Mouse (Mus musculus): ENCODE results near the gene Stap2. TPM values are rescaled to one million over a fixed set of nuclear protein-coding genes. Genes with fewer than 3 reads are reported as not detected.

The Stap2 gene
- total and polyA plus RNA-seq, 2 experiments from 2014 or later: 2.2 to 4.3 TPM

DNA sequence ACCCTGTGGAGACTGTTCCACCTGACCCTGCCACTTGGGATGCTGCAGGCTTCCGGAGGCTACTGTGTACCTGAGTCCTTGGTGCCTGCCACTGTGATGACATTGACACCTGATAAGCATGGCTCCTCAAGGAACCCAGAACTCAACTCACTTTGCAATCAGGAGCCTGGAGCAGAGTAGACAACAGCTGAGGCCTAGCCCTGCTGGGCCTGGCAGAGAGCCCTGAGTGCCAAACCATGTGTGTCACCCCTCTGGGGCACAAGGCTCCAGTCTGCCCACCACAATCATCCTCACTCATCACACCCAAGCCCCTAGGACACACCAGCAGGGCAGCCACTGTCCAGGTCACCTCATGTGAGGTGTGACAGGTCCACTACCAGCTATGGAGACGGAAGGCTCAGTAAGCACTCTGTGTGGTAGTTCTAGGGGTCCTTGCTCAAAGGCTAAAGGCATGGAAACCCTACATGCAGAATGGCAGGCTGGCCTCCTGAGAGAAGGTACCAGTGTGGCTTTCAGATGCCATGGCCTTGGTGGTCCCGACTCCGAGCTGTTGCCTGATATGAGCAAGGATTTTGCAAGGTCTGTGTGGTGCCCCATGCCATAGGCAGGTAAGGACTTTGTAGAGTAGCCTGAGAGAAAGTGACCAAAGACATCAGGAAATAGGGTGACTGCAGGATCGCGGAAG is 15.2 kb upstream of the Stap2 start:
- no peak for TF ChIP-seq CTCF (IDR thresholded peaks at IDR 0.05; ENCODE audit: low read depth)
- H3K36me3 ChIP-seq (ENCODE audit: insufficient read depth): peaks cover 43% of the 10 kb centered on the region
- 95% methylated on average over 6 of the region's 6 CpGs for WGBS
- no peaks in the 10 kb centered on the region for H3K4me1 ChIP-seq (ENCODE audit: insufficient read depth)
- no peak overlapping the region for H3K9ac ChIP-seq
- H3K9me3 ChIP-seq (ENCODE audit: low read length): no peaks in the 10 kb centered on the region
- ATAC-seq: no peak
- no peak for DNase-seq
- no peak overlapping the region for H3K4me2 ChIP-seq (ENCODE audit: low read depth)
- H3K27ac ChIP-seq (ENCODE audit: low read depth, low read length): 0 out of 2 replicates have a peak overlapping the region, but pooled peaks have one; percentile 29
- H3K27me3 ChIP-seq (ENCODE audit: insufficient read depth, low read length): no peaks in the 10 kb centered on the region
- no peak overlapping the region for H3K4me3 ChIP-seq (ENCODE audit: low read depth, low read length)

DNA sequence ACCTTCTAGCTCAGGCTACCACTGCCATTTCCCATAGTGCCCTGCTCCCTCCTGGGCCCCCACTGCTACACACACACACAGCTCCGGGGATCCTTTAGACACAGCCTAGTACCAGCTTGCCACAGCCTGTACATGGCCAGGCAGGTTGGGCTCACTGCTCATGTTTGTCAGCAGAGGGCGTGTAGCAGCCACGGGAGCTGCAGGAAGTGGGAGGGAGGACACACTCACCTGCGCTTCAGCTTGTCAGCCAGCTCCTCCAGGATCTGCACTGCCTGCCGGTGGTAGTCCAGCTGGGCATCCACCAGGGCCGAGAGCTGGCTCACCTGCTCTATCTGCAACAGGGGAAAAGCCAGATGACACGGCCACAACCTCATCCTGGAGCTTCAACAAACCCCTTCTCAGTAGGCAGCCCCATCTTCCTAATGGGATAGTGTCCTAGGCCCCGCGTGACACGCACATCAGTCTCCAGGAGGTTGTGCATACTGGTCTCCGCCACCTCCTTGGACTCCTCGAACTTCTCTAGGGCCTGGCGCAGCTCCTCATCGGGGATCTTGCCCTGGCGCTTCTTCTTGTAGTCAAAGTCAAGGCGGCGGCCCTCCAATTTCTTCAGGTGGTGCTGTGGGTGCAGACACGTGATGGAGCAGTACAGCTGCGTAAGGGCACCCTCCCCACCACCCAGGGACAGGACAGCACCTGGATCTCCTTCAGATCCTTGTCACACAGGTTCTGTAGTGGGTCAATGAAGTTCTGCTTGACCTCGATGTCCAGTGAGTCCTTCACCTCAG is 13.2 kb upstream of the Stap2 start:
- no peak overlapping the region for H3K4me2 ChIP-seq (ENCODE audit: low read depth)
- ATAC-seq (peak; percentile 63), DNase-seq (peak; percentile 57)
- peak overlapping the region; percentile 35; the same call in 1 of the 2 replicates for H3K27ac ChIP-seq (ENCODE audit: low read depth, low read length)
- no peaks in the 10 kb centered on the region for H3K9me3 ChIP-seq (ENCODE audit: low read length)
- no peak overlapping the region for H3K4me3 ChIP-seq (ENCODE audit: low read depth, low read length)
- peak; percentile 58 for TF ChIP-seq CTCF (IDR thresholded peaks at IDR 0.05; ENCODE audit: low read depth)
- WGBS: 69% methylated on average over 20 of the region's 20 CpGs
- peaks cover 56% of the 10 kb centered on the region for H3K36me3 ChIP-seq (ENCODE audit: insufficient read depth)
- H3K9ac ChIP-seq: no peak overlapping the region
- no peaks in the 10 kb centered on the region for H3K4me1 ChIP-seq (ENCODE audit: insufficient read depth)
- no peaks in the 10 kb centered on the region for H3K27me3 ChIP-seq (ENCODE audit: insufficient read depth, low read length)

DNA sequence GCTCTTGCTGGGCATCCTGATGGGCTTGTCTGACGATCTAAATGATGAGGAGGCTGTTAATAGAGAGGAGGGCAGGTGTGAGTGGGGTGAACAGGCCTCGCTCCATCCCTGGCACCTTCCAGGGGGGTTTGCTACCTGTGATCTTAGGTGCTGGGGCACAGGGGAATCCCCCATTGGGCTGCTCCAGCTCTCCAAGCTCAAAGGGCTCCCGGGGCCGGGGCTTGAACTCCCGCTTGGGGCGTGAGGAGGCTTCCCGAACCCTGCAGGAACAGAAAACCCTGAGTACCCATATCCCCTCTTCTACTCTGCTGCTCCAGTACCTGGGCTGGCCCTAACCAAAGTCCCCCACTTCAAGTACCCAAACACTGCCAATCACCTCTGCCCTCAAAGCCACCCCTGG is 12.5 kb upstream of the Stap2 start:
- ATAC-seq: no peak
- Histone ChIP-seq H3K9ac (no peak overlapping the region), H3K4me2 (ENCODE audit: low read depth) (no peak overlapping the region), H3K27me3 (ENCODE audit: insufficient read depth, low read length) (no peaks in the 10 kb centered on the region), H3K9me3 (ENCODE audit: low read length) (no peaks in the 10 kb centered on the region), H3K4me3 (ENCODE audit: low read depth, low read length) (no peak overlapping the region), H3K4me1 (ENCODE audit: insufficient read depth) (no peaks in the 10 kb centered on the region), H3K27ac (ENCODE audit: low read depth, low read length) (peak overlapping the region; percentile 35; the same call in 1 of the 2 replicates), H3K36me3 (ENCODE audit: insufficient read depth) (peaks cover 57% of the 10 kb centered on the region)
- TF ChIP-seq CTCF (IDR thresholded peaks at IDR 0.05; ENCODE audit: low read depth): no peak
- no peak for DNase-seq
- WGBS: 91% methylated on average over 7 of the region's 7 CpGs

DNA sequence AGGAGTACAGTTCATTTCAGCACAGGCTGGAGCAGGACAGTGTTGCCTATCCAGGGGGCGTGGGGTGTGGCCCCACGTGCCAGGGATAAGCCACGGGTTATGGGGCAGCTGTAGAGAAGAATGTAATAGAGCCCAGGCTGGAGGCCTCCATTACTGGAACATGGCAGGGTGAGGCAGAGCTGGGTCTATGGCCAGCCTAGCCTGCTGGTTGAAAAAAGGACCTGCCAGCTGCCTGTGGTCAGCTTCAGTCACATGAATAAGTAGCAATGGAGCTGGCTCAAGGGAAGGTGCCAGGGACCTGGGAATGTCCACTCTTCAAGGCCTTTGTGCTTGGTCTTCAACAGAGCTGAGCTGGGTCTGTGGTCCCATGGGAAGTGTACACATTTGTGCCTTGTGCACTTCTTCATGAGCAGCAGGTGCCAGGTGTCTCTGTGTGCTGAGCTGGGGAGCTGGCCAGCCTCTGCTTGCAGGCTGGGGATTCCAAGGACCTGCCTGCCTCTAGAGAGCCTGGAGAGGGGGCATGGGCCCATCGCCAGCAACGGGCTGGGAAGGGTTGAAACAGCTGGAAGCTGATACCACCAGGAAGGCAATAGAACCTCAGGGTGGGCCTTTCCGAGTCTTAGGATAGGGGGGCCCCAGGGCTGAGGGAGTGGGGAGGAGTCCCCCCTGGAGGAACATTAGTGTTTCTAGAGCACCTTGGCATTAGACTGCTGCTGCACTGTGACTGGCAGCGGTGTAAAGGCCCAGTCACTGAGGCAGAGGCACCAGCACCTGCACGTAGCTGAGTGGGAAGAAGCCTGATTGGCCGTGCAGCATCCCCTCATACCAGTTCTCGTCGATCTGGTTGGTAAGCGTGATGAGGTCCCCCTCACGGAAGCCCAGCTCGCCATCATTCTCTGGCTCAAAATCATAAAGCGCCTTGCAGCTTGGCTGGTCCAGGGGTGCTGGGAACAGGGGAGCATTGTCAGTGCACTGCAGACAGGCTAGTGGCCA is 11.7 kb upstream of the Stap2 start:
- H3K4me3 ChIP-seq (ENCODE audit: low read depth, low read length): no peak overlapping the region
- no peak for ATAC-seq
- no peak overlapping the region for H3K4me2 ChIP-seq (ENCODE audit: low read depth)
- peaks cover 61% of the 10 kb centered on the region for H3K36me3 ChIP-seq (ENCODE audit: insufficient read depth)
- 78% methylated on average over 15 of the region's 15 CpGs for WGBS
- H3K27ac ChIP-seq (ENCODE audit: low read depth, low read length): no peak overlapping the region
- no peak overlapping the region for H3K9ac ChIP-seq
- H3K27me3 ChIP-seq (ENCODE audit: insufficient read depth, low read length): no peaks in the 10 kb centered on the region
- no peak for DNase-seq
- H3K4me1 ChIP-seq (ENCODE audit: insufficient read depth): no peaks in the 10 kb centered on the region
- TF ChIP-seq CTCF (IDR thresholded peaks at IDR 0.05; ENCODE audit: low read depth): no peak
- H3K9me3 ChIP-seq (ENCODE audit: low read length): no peaks in the 10 kb centered on the region

DNA sequence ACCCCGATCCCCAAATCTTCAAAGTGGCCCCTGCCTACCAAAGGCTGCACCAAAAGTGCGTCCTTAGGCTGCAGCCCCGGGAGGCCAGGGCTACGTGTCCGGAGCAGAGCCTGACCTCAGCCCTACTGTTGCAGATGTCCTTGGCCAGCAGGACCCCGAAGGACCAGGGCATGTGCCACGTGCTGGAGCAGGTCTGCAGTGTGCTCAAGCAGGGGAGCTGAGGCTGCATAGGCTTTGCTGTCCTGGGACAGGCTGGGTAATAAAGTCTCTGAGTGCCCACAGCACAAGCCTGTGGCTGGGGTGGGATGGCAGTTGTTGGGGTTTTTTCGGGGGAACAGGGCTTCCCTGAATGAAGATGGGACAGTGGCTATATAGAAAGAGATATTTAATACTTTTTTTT is 11.0 kb upstream of the Stap2 start:
- Histone ChIP-seq H3K4me3 (ENCODE audit: low read depth, low read length) (no peak overlapping the region), H3K9me3 (ENCODE audit: low read length) (no peaks in the 10 kb centered on the region), H3K36me3 (ENCODE audit: insufficient read depth) (peaks cover 69% of the 10 kb centered on the region), H3K27ac (ENCODE audit: low read depth, low read length) (no peak overlapping the region), H3K4me1 (ENCODE audit: insufficient read depth) (no peaks in the 10 kb centered on the region), H3K27me3 (ENCODE audit: insufficient read depth, low read length) (no peaks in the 10 kb centered on the region), H3K4me2 (ENCODE audit: low read depth) (no peak overlapping the region), H3K9ac (no peak overlapping the region)
- TF ChIP-seq CTCF (IDR thresholded peaks at IDR 0.05; ENCODE audit: low read depth): no peak
- DNase-seq (no peak), ATAC-seq (no peak)
- 87% methylated on average over 8 of the region's 8 CpGs for WGBS

DNA sequence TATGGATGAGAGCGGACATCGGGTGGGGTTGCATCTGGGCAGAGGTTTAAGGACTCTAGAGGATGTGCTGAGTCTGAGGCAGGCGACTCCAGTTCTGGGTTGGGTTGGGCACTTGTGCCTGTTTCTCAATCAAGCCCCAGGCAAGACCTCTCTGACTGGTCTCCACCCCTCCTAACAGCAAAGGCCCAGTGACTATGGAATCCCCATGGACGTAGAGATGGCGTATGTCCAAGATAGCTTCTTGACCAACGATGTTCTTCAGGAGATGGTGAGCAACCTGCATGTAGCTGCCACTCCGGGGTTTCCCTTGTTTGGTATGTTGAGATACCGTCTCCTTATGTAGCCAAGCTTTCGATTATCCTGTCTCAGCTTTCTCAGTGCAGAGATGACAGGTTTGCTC is 9.9 kb upstream of the Stap2 start:
- TF ChIP-seq CTCF (IDR thresholded peaks at IDR 0.05; ENCODE audit: low read depth): no peak
- ATAC-seq: no peak
- H3K27me3 ChIP-seq (ENCODE audit: insufficient read depth, low read length): no peaks in the 10 kb centered on the region
- peaks cover 69% of the 10 kb centered on the region for H3K36me3 ChIP-seq (ENCODE audit: insufficient read depth)
- H3K9ac ChIP-seq: no peak overlapping the region
- H3K27ac ChIP-seq (ENCODE audit: low read depth, low read length): no peak overlapping the region
- no peak for DNase-seq
- WGBS: 95% methylated on average over 9 of the region's 9 CpGs
- H3K9me3 ChIP-seq (ENCODE audit: low read length): no peaks in the 10 kb centered on the region
- H3K4me2 ChIP-seq (ENCODE audit: low read depth): no peak overlapping the region
- peaks cover 7% of the 10 kb centered on the region; the same call in 1 of the 2 replicates for H3K4me1 ChIP-seq (ENCODE audit: insufficient read depth)
- no peak overlapping the region for H3K4me3 ChIP-seq (ENCODE audit: low read depth, low read length)
